Mouse (Mus musculus) bone marrow, adult 2 months (tissue): ENCODE results near the gene Cldn7.

Experiments
- CTCF ChIP-seq: fragments of 200-500 bp; IDR thresholded peaks from 2 replicates; pipeline ENCODE4 v1.5.1; 2011; ENCODE audit warnings: low read length, control low read depth; ENCODE audit not compliant: control insufficient read depth, insufficient read depth
- POLR2A ChIP-seq: fragments of 200-500 bp; IDR thresholded peaks from 2 replicates; pipeline ENCODE4 v1.6.1; 2011; ENCODE audit warnings: low read depth, mild to moderate bottlenecking, control low read depth, low read length, borderline replicate concordance; ENCODE audit not compliant: control insufficient read depth

DNA sequence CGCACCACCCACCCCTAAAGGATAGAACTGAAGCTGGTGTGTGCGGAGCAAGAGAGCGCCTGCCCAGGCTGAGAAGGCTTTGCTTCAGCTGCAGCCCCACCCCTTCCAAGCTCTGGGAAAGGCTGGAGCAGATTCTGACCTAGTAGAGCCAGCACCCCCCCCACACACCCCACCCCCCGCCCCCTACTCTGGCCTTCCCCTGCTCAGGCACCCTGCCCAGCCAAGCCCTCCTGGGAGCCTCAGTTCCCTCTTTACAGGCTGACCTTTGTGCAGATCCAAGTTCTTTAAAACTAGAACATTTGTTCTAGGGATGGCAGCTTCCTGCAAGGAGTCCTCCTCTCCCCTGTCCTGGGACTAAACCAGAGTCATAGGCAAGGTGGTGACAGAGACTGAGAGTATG, 27.2 kb upstream of the Cldn7 start:
- TF ChIP-seq POLR2A (no peak), CTCF (no peak)
